Mouse (Mus musculus): ENCODE data around the gene Cd160. TPM values are rescaled to one million over a fixed set of nuclear protein-coding genes. Genes with fewer than 3 reads are reported as not detected.

Gene Cd160
- total RNA-seq (2022) = not detected

DNA sequence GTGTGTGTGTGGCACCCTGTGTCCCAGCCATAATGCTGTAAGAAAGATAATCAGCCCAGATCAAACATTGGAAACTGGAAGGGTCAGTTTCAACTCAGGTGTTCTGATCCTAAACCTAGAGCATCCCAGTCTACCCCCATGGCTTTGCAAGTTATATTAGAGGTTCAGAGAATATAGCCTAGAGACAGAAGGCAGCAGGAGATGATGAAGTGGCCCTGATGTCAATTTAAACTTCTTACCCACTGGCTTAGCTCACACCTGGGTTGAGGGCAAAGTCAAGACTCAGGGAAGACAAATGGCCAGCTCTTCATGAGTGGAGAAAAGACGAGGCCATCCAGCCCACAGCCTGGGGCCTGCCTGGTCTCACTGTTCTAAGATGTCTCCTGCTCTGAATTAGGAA lies at the start of gene Cd160, which contains the start of gene Pdzk1:
Cd160 (minus strand) TSS at position 368 of the 400 bp plus-strand sequence.
Pdzk1 (plus strand) TSS at position 301 of the 400 bp plus-strand sequence.
- no peak for DNase-seq (ENCODE audit: low spot score in 2 of 2)

DNA sequence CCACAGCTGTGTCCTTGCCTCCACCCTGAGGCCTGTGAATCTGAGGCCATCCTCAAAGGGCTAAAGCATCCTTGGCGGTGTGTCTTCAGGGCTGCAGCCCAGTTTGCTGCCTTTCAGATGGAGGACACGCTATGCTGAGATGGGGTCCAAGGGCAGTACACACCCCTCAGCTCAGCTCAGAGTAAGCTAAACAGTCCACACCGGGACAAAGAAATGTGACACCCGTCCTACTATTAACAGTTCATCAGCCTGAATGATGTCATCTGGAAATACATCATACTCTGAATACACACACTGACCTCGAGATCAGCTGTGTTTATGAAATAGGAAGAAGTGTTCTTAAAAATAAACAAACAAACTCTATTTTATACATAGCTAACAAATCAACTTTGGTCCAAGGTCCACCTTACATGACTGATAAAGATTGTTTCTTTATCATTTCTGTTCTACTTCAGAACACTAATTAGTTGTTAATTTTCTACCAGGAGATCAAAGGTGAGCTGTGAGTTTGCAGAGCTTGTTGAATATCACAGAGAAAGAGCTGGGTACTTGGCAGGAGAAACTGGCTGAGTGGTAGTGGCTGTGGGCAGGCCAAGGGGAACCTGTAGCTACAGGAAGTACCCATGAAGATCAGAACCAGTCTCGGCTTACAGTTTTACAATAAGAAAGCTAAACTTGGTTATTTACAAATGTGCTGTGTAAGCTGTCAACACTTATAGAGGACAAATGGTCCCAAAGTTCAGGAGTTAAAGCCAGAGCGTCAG lies 45.8 kb upstream of the Cd160 start:
- DNase-seq (ENCODE audit: low spot score in 2 of 2) = no peak

DNA sequence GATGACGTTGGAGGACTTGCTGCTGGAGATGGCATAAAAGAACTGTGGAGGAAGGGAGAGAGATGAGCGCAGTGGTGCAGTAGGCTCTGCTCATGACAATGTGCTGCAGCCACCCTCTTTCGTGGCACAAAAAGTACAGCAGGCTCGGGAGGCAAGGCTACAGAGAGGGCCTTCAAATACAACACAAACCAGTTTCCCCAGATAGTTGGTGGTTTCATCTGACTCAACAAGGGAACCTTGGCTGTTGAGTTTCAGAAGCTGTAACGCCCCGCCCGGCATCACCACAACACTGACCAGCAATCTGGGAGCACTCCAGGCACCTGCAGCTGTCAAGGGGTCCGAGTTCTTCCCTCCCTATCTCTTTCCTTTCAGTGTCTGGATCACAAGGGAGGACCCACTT lies 43.4 kb upstream of the Cd160 start:
- DNase-seq (ENCODE audit: low spot score in 2 of 2) = no peak

DNA sequence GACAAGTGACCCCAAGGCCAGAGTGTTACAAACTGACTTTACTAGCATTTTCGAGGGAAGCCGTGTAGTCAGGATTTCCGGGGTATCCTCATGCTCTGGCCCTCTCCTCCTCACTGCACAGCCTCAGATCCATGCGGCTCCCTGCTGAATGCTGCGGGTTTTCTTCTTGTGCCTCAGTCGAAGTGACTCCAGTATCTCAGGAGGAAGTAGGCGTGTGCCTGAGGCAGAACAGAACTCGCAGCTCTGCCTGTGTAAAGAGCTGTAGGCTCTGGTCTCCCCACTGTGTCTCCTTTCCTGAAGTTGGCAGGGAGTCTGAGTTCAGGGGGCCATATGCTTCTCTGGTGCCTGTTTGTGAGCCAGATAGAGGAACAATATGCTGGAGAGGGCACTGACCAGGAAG lies 41.9 kb upstream of the Cd160 start:
- DNase-seq (ENCODE audit: low spot score in 2 of 2) = no peak

DNA sequence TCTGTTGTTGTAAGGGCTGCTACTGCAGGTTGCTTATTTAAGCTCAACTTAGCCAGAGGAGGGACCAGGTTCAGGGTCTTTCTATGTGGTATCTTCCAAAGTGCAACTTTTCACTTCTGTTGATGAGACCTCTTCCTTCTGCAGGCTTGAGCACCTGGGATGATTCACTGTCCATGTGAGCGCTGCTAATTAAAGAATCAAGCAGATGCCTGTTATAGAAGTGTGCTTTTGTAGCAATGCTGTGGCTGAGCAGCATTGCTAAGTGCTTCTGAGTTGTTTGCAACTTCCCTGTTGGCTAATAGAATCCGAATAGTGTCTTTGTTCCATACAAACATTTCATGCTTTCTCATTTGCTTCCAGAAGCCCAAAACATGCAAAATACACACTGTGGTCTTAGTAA lies 41.1 kb upstream of the Cd160 start:
- DNase-seq (ENCODE audit: low spot score in 2 of 2) = no peak

DNA sequence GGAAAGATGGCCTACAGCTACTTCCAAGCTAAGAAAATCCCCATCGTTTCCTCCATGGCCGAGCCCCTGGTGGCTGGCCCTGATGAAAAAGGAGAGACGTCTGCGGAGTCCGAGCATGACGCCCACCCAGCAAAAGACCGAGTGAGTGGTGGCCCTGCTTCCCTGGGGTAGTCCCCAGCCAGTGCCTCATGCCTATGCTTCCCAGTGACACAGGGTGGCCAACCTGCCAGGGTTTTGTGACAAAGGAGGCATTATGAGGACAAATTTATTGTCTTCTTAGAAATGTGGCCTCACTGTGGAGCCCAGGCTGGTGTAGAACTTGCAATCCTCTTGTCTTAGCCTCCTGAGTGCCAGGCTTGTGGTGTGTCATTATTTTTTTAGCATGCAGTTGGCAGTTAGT lies 39.9 kb upstream of the Cd160 start:
- DNase-seq (ENCODE audit: low spot score in 2 of 2) = no peak

DNA sequence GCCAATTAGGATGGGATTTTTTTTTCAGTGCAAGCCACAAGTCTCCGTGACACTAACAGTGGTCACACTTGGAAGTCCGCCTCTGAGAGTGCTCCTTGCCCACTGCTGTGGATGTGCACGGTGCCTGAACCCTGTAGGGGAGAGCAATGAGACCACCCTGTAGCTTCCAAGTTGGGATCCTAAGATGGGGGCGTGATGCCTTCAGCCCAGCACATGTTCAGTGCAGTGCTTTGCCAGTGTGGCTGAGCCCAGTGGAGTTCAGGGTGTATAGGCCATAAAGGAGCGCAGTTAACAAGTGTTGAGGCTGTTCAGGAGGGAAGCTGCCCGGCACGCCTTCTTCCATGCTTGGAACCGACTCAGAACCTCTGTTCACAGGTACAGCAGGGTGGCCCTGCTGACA lies 39.4 kb upstream of the Cd160 start:
- DNase-seq (ENCODE audit: low spot score in 2 of 2) = no peak

DNA sequence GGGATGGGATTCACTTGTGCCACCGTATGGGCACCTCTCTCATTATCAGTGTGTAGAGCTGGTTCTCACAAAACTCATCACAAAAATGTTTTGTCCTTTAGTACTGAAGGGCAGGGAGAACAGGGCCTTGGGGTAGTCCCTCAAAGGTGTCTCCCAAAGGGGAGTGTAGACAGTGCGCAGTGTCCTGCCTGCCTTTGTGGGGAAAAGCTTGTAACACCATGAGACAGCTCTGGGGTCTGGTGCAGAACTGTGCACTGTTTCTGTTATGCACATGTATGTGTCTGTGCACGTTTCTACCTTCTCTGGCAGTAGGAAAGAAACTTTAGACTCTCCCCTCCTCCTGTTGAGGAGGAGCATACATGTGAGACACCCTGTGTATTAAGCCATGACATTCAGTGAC lies 38.7 kb upstream of the Cd160 start:
- DNase-seq (ENCODE audit: low spot score in 2 of 2) = no peak

DNA sequence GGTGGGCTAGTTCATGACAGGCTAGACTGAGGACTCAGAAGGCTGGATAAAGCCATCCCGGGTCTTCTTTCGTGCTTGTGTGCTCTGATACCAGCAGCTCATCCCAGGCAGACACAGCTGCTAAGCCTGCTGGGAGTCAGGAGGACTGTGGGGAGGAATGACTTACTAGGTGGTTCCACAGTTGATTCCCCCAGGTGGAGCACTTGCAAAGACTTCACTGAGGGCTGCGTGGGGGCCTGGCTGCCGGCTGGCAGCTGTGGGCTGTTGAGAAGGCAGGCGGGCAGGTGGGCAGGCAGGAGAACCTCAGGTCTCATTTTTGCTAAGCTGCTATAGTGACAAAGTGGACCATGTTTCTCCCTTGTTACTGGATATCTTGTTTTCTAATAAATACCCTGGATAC lies 31.3 kb upstream of the Cd160 start:
- DNase-seq (ENCODE audit: low spot score in 2 of 2) = no peak

DNA sequence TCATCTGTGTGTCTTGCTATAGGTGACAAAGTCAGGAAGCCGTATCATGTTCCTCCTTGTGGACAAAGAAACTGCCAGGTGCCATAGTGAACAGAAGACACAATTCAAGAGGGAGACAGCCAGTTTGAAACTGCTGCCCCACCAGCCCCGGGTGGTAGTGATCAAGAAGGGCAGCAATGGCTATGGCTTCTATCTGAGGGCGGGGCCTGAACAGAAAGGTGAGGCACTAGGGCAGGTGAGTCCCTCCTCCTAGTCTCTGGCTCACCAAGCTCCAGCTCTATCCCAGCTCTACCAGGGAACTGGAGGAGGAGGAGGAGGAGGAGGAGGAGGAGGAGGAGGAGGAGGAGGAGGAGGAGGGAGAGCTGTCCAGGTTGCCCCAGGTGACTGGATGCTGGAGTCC lies 26.7 kb upstream of the Cd160 start:
- no peak for DNase-seq (ENCODE audit: low spot score in 2 of 2)

DNA sequence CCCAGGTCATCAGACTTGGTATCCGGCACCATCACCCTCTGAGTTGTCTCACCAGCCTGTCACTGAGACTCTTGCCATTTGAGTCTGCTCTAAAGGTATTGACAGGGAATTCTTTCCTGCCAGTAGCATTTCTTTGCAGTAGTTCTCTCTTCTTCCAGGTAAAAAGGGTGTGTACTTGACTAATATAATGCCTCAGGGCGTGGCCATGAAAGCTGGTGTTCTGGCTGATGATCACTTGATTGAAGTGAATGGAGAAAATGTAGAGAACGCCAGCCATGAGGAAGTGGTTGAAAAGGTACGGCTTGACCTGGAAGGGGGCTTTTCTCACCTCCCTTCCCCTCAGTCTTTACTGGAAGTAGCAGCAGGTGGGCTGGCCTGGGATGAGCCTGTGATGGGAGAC lies 25.2 kb upstream of the Cd160 start:
- no peak for DNase-seq (ENCODE audit: low spot score in 2 of 2)

DNA sequence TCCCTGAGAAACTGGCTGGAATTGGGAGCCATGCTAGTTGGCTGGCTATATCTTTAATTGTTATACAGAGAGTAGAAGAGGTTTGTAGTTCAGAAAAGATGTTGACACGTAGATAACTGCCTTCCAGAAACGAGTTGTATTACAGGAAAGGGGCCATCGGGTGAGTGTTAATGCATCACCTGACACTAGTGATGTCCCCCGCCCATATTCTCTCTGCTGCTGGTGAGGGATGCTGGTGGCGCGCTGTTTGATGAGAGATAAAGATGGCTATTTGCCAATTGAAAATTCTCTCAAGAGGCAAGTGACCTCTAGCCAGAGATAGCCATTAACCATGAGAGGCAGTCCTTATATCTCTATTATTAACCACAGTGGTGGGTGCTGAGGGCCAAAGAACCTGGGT lies 23.4 kb upstream of the Cd160 start:
- no peak for DNase-seq (ENCODE audit: low spot score in 2 of 2)

DNA sequence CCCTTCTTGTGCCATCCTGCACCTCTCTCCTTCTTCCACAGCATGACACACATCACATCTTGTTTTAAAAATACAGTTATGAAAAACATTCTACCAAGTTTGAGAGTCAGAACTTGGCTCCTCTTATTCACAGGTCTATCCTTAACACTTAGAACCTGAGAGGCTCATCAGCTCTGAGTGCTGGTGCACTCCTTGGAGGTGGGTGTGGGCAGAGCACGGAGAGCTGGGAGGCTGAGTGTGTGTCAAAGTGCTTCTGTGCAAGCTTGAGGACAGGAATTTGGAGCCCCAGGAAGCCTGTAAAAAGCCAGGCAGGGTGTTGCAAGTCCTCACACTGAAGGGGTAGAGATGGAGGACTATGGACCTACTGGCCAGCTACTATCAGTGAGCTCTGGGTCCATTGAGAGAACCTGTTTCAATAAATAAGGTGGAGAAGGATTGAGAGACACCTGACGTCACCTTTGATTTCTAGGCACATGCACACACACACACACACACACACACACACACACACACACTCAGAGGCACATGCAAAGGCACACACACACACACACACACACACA lies 20.1 kb upstream of the Cd160 start:
- DNase-seq (ENCODE audit: low spot score in 2 of 2) = no peak

DNA sequence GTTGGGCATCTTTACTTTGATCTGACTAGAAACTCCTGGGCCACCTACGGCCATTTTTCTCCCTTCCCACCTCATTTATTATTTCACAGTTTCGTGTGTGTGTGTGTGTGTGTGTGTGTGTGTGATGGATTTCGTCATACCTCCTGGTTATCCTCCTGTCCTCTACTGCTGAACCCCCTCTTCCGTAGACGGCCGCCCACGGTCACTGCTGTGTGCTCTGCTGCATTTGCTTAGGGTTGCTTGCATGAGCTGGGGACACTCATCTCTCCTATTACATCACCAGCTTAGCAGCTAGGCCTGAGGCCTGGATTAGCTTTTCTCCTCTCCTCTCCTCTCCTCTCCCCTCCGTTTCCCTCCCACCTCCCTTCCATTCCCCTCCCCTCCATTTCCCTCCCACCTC lies 19.3 kb upstream of the Cd160 start:
- no peak for DNase-seq (ENCODE audit: low spot score in 2 of 2)

DNA sequence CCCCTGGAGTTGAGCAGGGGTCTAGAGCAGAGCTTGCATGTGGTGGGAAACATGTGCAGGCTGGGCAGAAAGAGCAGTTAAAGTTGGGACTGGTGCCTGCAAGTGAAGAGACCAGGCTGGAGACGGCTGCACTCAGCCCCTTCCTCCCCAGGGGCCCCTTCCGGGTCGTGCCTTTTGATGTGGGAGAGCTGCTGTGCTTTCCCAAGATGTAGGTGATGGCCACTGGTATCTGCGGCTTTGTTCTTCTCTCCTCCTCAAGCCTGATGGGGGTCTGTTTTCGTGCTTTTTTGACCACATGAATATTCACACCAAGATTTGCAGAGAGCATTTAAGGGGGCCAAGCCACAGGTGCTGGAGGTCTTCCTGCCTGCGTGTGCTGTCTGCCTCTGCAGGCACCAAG lies 18.5 kb upstream of the Cd160 start:
- no peak for DNase-seq (ENCODE audit: low spot score in 2 of 2)

DNA sequence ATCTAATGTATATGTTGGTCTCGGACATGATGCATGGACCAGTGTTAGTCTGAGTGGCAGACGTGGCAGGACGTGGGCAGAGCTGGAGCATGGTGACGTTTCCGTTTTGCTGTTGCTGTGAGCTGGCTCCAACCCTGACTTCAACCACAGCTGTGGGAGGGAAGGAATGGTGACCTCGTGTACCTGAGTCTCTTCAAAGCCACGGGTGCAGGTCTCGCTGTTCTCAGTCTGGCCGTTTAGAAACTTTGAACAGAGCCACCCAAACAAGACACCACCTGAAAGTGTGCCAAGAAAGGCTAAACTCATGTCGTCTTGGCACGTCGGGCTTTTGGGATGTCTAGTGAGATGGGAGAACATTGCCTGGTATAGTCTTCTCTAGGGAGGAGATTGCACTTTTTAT lies 17.8 kb upstream of the Cd160 start:
- no peak for DNase-seq (ENCODE audit: low spot score in 2 of 2)

DNA sequence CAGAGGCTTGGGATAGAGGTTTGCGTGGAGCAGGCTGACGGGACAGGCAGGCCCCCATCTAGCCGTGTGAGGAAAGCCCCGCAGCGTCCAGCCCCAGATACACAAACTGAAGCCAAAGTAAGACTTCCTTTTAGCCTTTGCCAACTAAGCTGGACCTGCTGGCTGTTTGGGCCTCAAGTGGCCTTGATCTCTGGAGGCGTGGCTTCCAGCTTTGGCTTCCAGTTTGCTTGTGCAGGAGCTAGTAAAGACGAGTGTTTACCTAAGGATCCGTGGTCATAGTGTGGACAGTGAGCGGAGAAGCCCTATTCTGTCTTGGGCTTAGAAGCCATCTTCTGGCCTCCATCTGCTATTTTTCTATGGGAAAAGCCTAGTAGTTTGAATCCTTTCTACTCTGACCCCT lies 16.7 kb upstream of the Cd160 start:
- DNase-seq (ENCODE audit: low spot score in 2 of 2) = no peak

DNA sequence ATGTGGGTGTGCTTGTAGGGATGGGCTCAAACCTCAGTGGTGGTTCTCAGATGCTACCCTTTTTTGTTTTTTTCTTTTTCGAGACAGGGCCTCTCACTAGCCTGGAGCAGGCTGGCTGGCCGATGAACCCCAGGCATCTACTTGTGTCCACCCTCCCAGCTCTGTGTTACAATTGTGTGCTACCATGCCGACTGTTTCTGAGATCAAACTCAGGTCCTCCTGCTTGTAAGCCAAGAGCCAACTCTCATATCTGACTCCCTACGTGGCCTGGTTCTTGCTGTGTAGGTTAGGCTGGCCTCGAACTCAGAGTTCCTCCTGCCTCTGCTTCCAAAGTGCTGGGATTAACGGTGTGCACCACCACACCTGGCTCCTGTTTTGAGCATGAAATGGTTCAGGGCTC lies 16.0 kb upstream of the Cd160 start:
- DNase-seq (ENCODE audit: low spot score in 2 of 2) = no peak

DNA sequence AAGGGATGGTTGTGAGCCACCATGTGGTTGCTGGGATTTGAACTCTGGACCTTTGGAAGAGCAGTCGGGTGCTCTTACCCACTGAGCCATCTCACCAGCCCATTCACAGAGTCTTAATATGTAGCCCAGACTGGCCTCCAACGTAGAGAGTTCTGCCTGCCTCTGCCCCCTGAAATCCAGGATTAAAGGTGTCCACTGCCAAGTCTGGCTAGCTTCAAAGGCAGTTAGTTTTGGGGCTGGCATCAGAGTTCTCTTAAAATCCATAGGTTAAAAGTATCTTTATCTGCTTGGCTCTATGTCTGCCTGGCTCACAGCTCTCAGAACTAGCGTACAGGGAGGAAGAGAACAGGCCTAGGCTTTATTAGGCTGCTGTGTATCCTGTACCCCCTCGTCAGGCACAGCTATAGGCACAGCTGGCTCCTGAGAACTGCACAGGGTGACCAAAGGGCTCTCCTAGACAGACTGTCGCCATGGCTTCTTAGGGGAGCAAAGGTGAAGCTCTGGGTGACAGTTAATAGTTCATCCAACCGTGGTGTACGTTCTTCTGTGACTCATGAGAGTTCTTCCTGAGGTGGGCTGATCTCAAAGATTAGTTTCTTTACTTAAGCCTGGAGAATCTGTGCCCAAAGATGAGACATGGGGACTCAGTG lies 10.0 kb upstream of the Cd160 start:
- no peak for DNase-seq (ENCODE audit: low spot score in 2 of 2)

DNA sequence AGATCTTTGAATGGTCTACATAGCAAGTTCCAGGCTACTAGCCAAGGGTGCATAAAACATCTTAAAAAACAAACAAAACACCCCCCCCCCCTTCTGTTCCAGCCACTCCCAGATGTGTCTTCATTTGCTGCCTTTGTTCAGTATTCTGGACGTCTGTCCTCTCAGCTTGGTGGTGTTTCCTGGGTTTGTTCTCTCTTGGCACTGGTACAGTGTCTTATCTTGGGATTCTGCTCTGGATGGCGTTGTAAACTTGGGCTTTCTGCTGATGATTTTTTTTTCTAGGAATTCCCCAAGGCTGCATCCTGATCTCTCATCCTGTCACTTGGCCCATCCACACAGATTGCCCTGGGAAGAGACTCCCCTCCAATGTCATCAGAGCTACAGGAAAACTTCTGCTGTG lies 7.3 kb upstream of the Cd160 start:
- no peak for DNase-seq (ENCODE audit: low spot score in 2 of 2)

DNA sequence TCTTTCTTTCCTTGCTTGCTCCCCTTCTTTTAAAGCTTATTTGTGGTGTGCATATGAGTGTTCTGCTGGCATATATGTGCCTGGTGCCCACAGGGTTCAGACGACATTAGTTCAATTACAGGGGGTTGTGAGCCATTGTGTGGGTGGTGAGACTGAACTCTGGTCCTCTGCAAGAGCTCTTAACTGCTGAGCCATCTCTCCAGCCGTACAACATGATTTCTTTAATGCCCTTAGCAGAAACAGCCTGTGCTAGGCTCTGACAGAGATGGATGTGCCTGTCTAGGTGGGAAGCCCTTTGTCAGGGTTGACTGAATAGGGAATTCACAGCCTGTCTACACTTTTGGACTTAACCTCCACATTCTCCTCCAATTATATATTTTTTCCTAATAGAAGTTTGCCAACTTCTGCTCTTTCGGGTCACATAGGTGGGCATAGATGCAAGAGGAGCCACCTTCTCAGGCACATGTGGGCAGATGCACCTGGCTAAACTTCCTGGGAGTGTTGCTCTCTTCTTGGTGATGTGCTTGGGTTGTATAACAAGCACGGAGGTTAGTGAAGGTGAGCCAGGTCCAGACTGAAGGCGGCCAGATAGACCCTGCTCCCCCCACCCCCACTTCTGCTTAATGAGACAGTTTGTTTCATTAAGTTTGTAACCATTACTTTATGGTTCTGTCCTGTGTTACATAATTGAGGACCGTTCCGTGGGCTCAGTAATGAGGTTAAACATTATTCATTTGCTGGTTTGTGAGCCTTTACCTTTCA lies 5.6 kb upstream of the Cd160 start:
- no peak for DNase-seq (ENCODE audit: low spot score in 2 of 2)

DNA sequence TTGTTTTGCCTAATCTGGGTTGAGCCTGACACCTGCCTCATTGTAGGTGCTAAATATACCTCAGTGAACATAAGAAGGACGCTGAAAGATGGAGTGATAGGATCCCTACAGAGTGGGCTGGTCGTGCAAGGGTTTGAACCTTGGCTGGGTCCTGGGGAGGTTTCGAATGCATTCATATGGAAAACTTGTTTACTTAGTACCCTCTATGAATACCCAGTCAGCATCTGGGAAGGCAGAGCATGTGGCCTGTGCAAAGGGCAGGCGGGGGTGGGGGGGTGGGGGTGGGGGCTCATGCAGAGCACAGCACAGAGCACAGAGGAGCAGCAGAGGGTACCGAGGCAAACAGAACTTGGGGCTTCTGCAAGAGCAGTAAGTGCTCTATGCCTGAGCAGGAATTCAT lies 3.8 kb upstream of the Cd160 start:
- no peak for DNase-seq (ENCODE audit: low spot score in 2 of 2)
